Mouse (Mus musculus) monocyte, adult 2 months (primary cell): Measurements from ENCODE around the gene Cnksr3.

Experiments
- DNase-seq, 2 experiments: peaks; one replicate each; pipeline ENCODE4 v3.0.0; 2022; ENCODE audit warnings: low spot score in 2 of 2, low read depth in 1 of 2

The Cnksr3 gene

DNA sequence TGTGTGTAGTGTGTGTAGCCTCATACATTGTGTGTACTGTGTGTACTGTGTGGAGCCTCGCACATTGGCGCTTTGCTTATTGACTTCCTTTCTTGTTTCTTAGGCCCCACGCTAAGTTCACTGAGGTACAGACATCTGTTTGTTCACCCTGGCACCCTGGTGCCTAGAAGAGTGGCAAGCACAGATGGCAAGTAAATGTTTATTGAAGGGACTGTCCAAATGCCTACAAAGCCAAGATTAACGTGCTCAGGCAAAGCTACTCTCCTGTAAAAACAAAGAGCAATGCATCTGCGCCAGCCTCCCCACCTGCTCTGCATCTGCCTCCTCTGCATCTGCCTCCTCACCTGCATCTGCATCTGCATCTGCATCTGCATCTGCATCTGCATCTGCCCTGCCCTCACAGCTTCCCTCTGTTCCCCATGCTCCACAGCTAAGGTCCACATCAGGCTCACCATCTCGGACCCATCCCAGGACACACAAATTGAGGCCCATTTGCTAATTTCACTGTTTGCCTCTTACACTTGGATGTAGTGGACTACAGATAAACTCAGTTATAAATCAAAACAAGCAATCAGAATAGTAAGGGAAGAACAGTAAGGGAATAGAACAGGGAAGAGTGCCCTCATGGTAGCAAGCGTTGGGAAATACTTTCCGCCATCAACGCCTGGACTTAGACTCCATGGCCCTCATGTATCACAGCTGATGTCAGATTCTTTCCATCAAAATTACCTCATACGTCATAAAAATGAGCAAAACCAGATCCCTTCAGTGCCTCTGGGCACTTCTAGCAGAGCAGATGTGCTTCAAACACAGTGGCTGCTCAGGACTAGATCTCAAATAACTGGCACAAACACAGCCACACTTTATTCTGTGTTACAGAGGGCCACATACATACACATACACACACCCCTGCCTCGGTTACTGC is 62.1 kb downstream of the Cnksr3 start:
- DNase-seq = no peak

DNA sequence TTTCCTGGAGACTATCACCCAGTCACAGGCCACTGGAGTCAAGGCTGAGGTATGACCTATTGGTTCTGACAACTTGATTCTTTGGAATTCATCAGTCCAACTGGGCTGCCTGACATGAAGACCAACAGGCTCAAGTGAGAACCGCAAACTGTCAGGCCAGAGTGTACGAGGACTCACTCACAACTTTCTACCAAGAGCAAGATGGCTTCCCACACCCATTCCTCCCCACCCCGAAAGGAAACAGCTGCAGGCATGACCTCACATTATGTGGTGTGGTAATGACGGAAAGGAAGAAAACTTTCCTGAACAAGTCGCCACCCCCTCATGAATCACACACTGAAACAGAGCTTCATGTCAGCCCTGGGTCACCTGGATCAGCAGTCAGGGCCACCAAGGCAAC is 66.4 kb downstream of the Cnksr3 start:
- no peak for DNase-seq

DNA sequence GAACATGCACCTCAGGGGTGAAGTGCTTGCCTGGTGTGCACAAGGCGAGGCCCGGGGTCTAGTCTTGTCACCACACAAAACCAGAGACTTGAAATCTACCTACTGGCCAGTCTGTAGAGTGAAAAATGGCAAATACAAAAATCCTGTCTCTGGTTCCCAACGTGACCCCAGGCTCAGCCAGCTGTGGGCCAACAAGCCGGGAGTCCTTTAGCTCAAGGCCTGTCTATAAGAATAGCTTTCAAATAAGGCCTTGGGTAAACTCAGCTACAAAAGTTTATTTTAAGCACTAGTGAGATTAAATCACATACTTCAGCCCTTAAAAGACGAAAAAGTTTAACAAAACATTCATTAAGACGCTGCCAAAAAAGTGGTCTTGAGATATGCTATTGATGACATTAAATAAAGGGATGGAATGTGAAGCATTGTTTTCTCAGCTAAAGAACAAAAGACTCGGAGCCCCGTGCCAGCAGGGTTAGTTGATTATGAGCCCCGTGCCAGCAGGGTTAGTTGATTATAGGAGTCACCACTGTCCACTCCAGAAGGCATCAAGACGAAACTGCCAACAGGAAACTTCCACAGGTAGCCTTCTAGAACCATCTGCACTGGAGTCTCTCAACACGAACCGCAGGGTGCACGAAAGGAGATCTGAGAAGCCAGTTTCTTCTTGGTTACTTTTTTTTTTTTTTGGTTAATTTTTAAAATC is 67.8 kb downstream of the Cnksr3 start:
- DNase-seq = no peak

DNA sequence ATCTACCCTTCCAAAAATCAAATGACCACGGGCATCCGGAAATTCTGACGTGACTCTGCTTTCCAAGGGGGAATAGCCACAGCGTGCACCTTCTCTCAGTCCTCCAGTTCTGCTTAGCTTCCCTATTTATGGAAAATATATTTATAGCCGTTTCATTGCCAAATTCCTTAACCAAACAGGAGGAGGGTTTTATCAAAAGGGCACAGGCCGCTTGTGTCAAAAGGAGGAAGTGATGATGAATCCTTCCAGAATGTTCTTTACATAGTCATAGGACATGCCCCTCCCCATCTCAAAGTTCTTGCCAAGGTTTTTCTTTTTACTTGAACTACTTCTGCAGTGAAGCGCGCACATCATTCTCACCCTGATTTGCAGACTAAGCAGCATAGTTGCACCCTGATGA is 69.8 kb downstream of the Cnksr3 start:
- DNase-seq = no peak

DNA sequence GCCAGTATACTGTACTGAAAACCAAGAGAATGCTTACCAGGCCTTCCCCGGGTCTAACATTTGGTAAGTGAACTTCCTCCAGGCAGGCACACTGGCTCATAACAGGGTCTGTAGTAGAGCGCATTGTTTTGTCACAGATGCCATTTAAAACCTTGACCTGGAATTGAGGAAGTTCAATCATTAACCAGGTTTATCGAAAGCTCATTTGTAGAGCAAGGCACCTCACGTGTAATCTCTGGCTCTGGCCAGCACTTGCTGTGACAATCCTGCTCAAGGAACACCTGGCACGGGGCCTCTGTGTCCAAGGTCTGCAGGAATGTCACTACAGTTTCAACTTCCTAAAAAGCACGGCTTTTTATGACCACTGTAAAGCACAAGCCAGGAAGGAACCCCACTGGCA is 71.8 kb downstream of the Cnksr3 start:
- no peak for DNase-seq

DNA sequence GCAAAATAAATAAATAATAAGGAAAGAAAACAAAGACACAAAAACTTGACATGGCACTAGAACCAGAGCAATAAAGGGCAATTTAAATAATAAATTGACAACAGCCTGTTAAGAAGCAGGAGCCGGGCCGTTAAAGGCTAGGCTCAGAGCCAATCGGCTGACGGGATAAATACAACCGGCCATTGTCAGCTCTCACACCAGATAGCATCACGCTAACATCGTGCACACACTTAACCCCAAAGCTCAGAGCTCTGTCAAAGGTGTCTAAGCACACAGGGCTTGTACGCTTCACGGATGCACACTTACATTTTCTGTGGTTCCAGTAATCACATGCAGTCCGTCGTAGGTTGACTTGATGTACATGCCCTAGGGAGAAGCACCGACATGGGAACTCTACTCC is 74.0 kb downstream of the Cnksr3 start:
- DNase-seq = no peak

DNA sequence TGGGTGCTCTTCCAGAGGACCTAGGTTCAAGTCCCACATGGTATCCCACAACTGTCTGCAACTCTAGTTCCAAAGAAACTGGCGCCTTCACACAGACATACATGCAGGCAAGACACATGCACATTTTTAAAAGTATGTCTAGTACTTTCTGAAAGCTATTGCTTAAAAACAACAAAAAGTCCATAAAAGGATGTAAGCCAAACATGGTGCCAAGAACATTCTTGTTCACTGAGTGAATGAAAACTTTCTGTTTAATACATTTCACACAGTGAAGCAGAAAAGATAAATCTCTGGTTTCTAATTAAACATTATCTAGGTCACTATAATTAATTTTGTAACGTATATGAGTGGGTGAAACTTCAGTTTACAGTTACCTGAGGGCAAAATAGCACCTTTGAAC is 76.3 kb downstream of the Cnksr3 start:
- no peak for DNase-seq

DNA sequence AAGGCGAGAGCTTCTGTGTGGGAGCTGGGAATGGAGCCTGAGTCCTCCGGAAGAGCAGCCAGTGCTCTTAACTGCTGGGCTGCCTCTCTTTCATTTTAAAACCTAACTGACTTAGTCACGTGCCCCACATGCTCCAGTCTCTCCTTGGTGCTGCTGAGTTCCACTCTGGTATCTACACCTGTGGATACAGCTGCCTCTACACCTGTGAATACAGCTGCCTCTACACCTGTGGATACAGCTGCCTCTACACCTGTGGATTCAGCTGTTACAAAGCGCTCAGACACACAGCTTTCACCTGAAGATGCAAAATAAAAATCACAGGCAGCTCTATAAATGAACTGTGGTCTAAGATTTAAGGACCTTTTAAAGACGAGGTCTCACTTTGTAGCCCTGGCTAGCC is 79.0 kb downstream of the Cnksr3 start:
- DNase-seq = no peak

DNA sequence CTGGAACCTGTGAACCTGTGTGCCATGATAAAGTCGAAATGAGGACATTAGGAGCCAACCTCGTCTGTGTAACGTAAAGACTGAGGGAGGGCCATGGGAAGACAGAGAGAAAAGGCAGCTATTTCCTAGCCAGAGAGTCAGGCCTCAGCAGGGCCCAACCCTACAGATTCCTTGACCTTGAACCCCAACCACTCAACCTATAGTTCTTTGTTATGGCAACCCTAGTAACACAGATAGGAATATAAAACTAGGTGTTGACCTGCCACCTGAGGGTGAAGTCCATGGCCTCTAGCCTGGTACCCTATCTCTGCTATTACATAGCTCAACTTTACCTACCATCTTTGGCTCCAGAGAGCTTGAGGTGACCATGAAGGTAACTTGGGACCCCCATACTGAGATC is 80.6 kb downstream of the Cnksr3 start:
- DNase-seq = no peak

DNA sequence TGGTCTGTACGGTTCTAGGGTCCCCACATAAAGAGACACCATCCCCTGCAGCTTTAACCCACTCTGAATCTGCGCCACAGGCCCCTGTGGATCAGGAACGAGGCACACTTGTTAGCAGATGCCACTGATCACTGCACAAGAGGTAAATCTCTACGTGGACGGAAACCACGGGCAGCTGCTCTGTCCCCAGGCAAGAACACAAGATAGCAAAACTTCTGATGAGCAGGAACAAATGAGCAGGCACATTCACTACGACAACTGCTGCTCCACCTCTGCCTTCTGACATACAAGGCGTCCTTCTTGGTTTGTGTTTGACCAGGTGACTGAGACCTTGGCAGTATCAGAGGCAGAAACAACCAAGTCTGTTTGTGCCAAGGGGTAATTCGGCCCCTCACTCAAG is 84.2 kb downstream of the Cnksr3 start:
- DNase-seq = no peak

DNA sequence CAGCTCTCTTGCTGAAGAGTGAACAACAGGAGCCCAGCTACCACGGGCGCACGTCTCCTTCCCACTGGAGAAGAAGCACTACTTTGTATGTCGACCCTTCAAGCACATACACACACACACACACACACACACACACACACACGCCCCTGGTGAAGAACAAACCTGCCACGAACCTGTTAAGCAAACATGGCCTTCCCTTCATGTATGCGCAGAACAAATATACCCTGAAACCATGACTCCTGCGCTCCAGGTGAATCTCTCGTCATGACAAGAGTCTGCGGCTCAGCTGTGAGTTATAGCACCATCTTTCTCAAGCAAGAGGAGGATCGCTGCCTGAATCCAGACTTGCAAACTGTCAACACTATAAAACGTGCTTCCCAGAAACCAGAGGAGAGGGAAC is 85.2 kb downstream of the Cnksr3 start:
- no peak for DNase-seq

DNA sequence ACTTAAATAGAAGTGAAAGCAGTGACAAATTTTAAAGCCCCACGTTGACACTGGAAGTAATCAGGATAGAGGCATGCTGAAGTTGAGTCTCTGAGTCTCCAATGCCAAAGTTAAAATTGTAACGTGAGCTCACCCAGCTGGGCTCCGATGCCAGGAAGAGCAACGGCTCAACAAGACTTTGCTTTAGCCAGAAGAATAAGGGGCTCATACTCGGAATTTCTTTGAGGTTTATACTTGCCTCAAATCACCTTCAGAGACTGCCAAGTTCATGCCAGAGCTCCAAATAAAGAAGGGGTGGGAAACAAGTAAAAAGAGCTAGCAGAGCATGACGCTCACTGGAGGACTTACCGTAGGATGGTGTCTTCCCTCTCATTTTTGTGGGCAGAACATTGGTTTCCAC is 85.8 kb downstream of the Cnksr3 start:
- no peak for DNase-seq

DNA sequence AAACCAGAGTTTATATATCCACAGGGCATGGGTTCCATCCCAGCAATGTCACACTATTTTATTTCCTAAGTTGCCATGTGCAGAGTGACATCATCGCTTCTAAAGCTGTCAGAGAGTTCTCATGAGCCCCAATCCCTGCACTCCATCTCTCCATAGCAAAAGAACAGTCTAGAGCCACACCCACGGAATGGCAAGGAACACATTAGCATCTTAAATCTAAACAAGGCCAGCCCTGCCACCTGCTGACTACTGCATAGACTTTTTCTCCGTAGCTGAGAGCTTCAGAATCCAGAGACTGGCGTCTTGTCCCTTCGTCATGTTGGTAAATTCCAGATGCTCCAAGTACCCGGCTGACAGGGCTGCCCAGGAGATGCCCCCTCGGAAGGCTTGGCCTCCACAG is 87.0 kb downstream of the Cnksr3 start:
- DNase-seq = no peak

DNA sequence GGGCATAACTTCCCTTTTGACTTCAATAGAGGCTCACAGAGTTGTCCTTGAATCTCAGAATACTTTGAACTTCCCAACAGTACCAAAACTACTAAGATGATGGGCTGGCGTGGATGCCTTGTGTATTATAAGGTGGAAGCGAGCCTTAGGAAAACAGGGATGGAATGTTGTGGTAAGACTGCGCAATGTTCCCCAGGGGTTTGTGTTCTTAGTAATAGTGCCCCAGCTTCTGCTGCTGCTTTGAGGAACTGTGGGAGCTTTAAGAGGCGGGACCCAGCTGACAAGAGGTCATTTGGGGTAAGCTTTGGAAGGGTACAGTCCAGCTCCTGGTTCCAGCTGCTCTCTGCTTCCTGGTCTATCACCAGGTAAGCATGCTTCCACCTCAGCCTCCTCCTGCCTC is 89.7 kb downstream of the Cnksr3 start:
- no peak for DNase-seq

DNA sequence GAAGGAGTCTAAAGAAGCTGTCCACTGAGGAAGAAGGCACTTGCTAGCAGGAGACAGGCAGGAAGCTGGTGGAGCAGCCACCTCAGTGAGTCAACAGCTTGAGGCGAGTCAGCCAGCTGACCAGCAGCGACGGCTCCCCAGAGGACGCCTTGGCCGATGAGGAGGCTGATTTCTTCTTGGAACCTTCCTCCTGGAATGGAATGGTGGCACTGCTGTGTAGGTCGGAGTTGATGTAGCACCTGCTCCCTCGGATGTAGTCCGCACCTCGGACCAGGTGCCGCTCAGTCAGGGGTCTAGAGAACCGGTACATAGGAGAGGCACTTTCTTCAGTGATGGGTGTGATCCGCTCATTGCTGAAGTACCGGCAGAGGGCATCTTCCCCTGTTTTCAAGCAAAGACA is 91.8 kb downstream of the Cnksr3 start:
- no peak for DNase-seq

DNA sequence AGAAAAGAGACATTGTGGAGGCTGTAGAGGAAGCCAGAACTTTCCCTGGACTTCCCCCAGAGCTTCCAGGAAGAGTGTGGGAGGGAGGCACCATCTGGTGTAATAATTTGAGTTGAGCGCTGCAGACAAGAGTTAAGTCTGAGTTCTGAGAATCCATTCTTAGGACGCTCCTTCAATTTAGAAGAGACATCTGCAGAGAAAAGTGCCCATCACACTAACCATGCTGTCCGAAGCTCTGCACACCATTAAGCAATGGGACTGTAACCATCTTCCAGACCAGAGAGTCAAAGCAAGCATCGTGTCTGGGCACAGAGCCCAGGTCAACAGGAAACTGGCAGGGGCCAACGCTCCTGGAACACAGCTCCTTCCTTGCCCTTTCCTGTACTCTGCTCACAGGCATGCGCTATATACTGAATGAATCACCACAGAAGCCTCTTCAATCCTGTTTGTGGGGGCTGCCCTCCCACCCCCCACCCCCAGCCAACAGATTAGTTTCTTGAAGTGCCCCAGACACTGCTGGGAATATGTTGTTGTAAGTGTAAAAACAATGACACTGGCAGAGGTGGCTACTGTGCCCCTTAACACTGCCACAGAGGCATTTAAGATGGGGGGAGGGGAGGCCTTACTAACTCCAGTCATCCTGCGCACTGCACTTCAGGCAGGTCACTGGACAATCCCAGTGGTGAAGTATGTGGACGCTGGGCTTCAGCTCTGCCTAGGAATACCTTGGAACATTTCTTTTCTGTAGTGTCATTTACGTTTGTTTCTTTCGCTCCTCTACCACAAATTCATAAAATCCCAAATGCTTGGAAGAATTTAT is 93.6 kb downstream of the Cnksr3 start:
- no peak for DNase-seq

DNA sequence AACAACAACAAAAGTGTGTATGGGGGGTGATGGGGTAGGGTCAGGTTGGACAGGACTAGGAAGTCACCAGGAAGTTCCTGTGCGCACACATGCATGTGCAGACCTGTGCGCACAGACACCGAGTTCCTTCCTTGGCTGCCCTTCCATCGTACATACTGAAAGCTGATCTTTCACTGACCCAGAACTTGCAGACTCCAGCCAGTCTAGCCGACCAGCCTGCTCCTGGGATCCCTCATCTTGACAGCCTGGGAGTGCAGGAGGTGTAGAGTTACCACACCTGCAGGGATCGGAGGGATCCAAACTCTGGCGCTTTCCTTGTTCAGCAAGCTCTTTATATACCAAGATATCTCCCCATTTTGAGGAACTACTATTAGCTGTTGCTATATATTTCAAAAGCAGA is 94.3 kb downstream of the Cnksr3 start:
- no peak for DNase-seq

DNA sequence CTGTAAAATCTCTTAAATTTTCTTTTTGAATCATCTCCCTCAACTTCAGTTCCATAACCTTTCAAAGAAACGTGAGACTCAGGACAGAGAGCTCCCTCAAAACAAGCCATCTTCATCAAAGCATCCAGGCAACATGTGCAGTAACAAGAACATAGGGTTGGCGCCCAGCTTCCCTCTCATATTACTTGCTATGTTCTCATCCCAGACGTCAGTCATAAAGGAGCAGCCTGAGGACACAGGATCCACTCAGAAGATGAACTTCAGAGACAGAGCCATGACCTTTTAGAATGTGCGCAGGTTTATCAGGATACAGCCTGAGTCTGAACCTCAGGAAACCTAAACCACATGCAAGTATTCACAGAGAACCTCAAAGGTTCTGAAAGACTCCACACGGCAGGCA is 97.2 kb downstream of the Cnksr3 start:
- DNase-seq = no peak

DNA sequence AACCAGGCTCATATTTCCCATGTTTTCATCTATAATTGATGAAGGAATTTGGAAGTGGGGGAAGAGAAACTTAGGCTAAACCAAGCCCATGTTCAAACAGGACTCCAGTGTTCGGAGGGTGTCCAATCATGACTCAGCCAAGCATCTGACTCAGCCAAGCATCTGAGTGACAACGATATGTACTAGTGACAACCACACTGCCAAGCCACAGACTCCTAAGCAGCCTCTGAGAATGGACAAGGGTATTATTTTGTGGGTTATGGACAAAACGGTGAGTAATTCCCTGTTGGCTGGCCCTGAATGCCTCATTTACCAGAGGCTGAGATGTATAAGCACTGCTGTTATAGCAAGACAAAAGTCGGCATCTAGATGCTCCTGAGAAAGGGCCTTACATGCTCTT is 98.3 kb downstream of the Cnksr3 start:
- no peak for DNase-seq

DNA sequence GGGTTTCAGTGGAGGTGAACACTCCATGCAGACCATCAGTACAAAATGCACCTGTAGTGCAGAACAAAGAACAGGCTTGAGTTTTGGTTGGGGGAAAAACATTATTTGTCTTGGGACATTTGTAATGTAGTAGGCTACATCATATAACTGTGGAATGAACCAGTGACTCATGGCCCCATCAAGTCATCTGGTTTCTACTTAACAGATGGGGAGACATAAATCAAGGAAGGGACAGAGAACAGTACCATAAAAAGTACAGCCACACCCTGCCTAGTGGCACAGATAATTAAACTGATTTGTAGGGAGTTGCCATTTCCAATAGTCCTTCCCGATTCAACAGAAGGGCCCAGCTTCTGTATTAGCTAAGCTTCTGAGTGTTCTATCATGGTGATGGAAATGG is 98.9 kb downstream of the Cnksr3 start:
- no peak for DNase-seq

DNA sequence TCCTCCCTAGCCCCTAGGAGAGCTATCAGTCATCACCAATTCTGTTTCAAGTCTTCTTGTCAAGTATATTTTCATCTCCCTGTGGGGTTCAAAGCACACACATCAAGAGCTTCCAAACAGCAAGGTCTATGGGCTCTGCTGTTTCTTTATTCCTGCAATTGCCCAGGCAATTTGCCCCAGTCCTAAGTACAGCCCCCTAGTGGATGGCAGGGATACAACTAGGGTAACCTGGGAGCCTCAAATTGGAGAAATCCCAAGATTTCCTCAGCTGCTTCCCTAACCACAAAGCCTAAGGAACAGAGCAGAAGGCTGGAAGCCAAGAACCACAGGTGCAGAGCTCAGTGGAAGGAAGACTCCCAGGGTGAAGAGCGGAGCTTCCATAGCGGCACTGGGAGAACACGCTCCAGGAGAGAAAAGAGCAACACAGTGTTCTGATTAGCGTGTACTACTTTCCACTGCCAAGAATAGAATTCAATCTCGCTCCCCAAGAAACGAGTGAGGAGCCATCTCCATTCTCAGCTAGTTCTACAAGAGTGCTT is 100.5 kb downstream of the Cnksr3 start:
- no peak for DNase-seq

DNA sequence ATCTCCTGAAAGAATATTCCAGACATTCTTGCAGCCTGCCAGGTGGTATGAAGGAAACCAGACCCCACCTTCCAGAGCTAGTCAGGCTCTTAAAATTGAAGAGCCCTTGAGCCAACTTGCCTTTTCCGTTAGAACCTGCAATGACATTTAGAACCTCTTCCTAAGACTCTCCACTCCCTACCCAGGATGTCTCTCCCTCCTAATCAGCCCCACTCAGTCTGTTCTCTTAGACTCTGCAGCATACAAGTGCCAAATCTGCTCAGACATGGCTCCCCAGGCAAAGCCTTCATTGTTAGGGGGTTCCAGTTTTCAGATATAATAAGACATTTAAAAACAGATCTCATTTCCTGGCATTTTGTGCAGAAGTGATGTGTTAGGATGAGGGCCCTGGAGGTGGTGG is 108.2 kb downstream of the Cnksr3 start:
- no peak for DNase-seq
